Mouse (Mus musculus) hindbrain, embryonic 15.5 days (tissue): Measurements from ENCODE around the gene Stard3. TPM values are rescaled to one million over a fixed set of nuclear protein-coding genes. Genes with fewer than 3 reads are reported as not detected.
"Not testable (repeated sequence)": the region's sequence is repeated elsewhere in the genome, so short reads cannot be mapped to it uniquely, and the experiment has no call there.

ENCODE experiments used
- ATAC-seq: fragments of 200-750 bp; cut with Nextera tagmentation; 2 replicates; pipeline ENCODE4 v1.8.0; 2017; ENCODE audit warnings: low read depth, moderate number of reproducible peaks, moderate TSS enrichment; ENCODE audit not compliant: low FRiP score
- H3K27ac ChIP-seq: fragments of 300-500 bp; sonication (generic); replicated peaks from 2 replicates; pipeline ENCODE4 v1.5.1; 2015; ENCODE audit warnings: mild to moderate bottlenecking, inconsistent platforms
- H3K27me3 ChIP-seq: fragments of 300-500 bp; sonication (generic); 2 replicates; pipeline ENCODE4 v1.6.1; 2015; ENCODE audit warnings: control low read depth, inconsistent platforms
- H3K36me3 ChIP-seq: fragments of 300-500 bp; sonication (generic); 2 replicates; pipeline ENCODE4 v1.6.1; 2015; ENCODE audit warnings: control low read depth, inconsistent platforms
- H3K4me1 ChIP-seq: fragments of 300-500 bp; sonication (generic); replicated peaks from 2 replicates; pipeline ENCODE4 v1.6.1; 2015; ENCODE audit warnings: control low read depth, inconsistent platforms
- H3K4me2 ChIP-seq: fragments of 300-500 bp; sonication (generic); 2 replicates; pipeline ENCODE4 v1.6.1; 2015; ENCODE audit warnings: moderate library complexity, mild to moderate bottlenecking, inconsistent platforms
- H3K4me3 ChIP-seq: fragments of 300-500 bp; sonication (generic); 2 replicates; pipeline ENCODE4 v1.5.1; 2015; ENCODE audit warnings: mild to moderate bottlenecking, inconsistent platforms
- H3K9ac ChIP-seq: fragments of 300-500 bp; sonication (generic); 2 replicates; pipeline ENCODE4 v1.6.1; 2015; ENCODE audit warnings: inconsistent platforms
- H3K9me3 ChIP-seq: fragments of 300-500 bp; sonication (generic); 2 replicates; pipeline ENCODE4 v1.6.1; 2016; ENCODE audit warnings: control low read depth, inconsistent platforms
- WGBS: fragments of 180-500 bp; shearing (Covaris S2); methylation state at CpG from one replicate; pipeline ENCODE4 v1.1.7; 2015; 5-methylcytosine and 5-hydroxymethylcytosine counted together
- polyA plus RNA-seq: library from polyadenylated mRNA; unstranded; fragments of >200 nt; fragmentation: Nextera tagmentation; extraction: Ambion mirVana; gene quantifications from 2 replicates; pipeline ENCODE4 v1.2.1, GENCODE M21; 2015

Gene Stard3
- polyA plus RNA-seq, 1 experiment from 2014 or later, result 40.3 TPM

DNA sequence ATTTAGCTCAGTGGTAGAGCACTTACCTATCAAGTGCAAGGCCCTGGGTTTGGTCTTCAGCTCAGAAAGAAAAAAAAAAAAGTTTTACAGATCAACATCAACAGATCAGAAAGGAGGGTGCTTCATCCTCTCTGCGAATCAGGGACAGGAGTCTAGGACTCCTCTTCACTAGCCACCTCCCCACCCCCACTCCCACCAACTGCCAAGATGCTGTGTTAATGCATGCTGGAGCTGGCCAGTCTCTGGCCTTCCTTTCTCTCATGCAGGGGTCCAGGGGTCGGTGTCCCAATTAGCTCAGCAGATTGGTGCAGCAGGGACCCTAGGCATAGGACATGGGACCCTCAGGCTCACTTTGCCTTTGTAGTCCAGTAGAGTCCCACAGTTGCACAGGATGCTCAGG lies 12.4 kb downstream of the Stard3 start:
- 77% methylated on average over 2 of the region's 2 CpGs for whole genome bisulfite sequencing
- H3K9me3 ChIP-seq, result no peaks in the 10 kb centered on the region
- ATAC-seq, result no peak

DNA sequence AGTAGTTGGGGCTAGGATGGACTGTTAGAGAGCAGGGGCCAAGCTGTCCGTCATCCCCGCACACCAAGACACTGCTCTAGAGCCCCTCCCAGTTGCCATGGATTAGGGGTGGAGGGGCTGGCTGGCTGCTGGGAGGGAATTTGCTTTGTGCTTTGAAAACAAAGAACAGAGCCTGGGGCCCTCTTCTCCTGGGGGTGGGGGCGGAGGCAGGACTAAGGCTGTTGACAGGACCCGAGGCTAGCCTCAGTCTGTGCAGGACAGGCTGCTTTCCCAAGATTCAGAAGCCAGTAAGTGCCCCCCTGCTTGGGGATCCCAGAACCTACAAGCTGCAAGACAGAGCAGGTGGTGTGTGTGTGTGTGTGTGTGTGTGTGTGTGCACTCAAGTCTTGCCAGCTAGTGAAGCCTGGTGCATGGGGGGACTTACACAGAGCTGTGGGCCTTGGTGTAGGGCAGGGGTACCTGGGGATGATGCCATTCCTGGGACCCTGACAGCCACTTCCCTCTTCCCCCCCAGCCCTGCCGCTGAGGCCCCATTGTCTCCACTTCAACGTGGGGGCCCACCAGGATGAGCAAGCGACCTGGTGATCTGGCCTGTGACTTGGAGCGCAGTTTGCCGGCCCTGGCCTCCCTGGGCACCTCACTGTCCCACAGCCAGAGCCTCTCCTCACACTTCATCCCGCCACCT lies 13.5 kb downstream of the Stard3 start:
- WGBS, result 36% methylated on average over 9 of the region's 10 CpGs
- Histone ChIP-seq H3K27ac (no peak overlapping the region), H3K4me3 (no peak overlapping the region), H3K4me2 (peak overlapping the region; percentile 18; the same call in 1 of the 2 replicates), H3K4me1 (peaks cover 20% of the 10 kb centered on the region), H3K9ac (no peak overlapping the region), H3K36me3 (peaks cover 7% of the 10 kb centered on the region; the same call in 1 of the 2 replicates), H3K9me3 (no peaks in the 10 kb centered on the region), H3K27me3 (no peaks in the 10 kb centered on the region)
- 0 out of 2 replicates have a peak, but pooled peaks have one; percentile 65 for ATAC-seq

More for the DNA sequence above, 12.4 kb downstream of the Stard3 start:
- H3K4me3 ChIP-seq, result no peak overlapping the region
- no peak overlapping the region for H3K27ac ChIP-seq
- no peaks in the 10 kb centered on the region for H3K27me3 ChIP-seq
- H3K4me2 ChIP-seq, result no peak overlapping the region
- 0 out of 2 replicates have a peak, but pooled peaks cover 4% of the 10 kb centered on the region for H3K36me3 ChIP-seq
- peaks cover 20% of the 10 kb centered on the region for H3K4me1 ChIP-seq
- no peak overlapping the region for H3K9ac ChIP-seq

DNA sequence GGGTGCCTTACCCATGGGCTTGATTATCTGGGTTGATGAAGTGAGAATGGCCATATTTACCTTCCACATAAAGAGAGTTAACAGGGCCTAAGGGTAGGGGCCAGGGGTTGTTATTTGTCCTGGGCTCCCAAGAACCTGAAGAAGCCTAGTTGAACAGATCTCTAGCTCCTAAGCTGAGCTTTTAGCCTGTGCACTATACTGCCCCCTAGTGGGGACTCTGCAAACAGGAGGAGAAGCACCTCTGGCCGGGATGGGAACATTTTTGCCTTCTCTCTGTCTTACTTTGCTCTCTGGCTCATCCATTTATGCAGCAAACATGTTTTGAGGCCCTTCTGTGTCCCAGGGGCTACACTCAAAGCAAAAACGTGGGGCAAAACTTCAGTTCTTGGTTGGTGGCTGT lies 14.2 kb downstream of the Stard3 start:
- Histone ChIP-seq H3K27me3 (no peaks in the 10 kb centered on the region), H3K4me2 (no peak overlapping the region), H3K9ac (no peak overlapping the region), H3K4me1 (peaks cover 20% of the 10 kb centered on the region), H3K9me3 (no peaks in the 10 kb centered on the region), H3K36me3 (peaks cover 7% of the 10 kb centered on the region; the same call in 1 of the 2 replicates), H3K4me3 (no peak overlapping the region), H3K27ac (no peak overlapping the region)
- WGBS, result 7% methylated on average over 2 of the region's 2 CpGs
- no peak for ATAC-seq

DNA sequence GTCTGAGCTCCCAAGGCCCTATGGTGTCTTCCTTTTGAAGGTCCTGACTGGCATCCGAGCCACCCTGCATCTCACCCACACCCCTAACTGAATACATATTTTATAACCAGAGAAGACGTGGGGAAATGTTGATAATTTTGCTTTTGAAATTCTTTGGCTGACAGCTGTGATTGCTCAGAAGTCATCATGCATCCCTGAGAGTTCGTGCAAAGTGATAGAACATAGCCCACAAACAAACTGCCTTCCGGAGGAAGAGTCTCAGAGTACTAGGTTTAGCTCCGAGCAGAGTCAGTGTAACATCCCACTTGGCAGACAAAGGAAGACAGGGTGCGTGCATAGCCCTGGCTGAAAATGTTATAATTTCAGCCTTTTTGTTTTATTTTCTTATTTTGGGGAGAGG lies 15.1 kb downstream of the Stard3 start:
- H3K4me1 ChIP-seq, result peaks cover 20% of the 10 kb centered on the region

DNA sequence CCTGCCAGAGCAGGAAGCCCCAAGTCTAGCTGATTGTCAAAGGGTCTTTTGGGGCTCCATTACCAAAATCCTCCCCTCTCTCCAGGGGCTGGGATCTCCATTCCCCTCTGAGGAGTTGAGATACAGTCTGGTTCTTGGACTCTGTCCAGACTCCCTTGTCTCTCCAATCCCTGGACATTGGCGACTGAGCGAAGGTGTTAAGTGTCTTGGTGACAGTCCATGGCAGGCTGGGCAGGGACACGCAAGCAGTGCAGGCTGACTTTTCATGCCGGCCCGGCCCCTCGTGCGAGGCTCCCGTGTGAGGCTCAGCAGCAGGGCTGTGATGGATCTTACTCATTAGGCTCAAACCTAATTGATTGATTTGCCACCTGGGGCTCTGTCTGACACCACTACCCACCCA lies 16.1 kb downstream of the Stard3 start:
- peaks cover 20% of the 10 kb centered on the region for H3K4me1 ChIP-seq
- H3K27ac ChIP-seq, result no peak overlapping the region
- H3K9me3 ChIP-seq, result no peaks in the 10 kb centered on the region
- no peaks in the 10 kb centered on the region for H3K27me3 ChIP-seq
- WGBS, result 64% methylated on average over 8 of the region's 8 CpGs
- no peak overlapping the region for H3K4me3 ChIP-seq
- H3K36me3 ChIP-seq, result peaks cover 11% of the 10 kb centered on the region; the same call in 1 of the 2 replicates
- ATAC-seq, result no peak
- H3K9ac ChIP-seq, result no peak overlapping the region
- H3K4me2 ChIP-seq, result no peak overlapping the region

More for the DNA sequence above, 15.1 kb downstream of the Stard3 start:
- 90% methylated on average over 6 of the region's 6 CpGs for WGBS
- Histone ChIP-seq H3K4me3 (no peak overlapping the region), H3K27me3 (no peaks in the 10 kb centered on the region), H3K27ac (no peak overlapping the region), H3K9me3 (no peaks in the 10 kb centered on the region), H3K4me2 (no peak overlapping the region), H3K36me3 (peaks cover 7% of the 10 kb centered on the region; the same call in 1 of the 2 replicates), H3K9ac (no peak overlapping the region)
- ATAC-seq, result no peak

DNA sequence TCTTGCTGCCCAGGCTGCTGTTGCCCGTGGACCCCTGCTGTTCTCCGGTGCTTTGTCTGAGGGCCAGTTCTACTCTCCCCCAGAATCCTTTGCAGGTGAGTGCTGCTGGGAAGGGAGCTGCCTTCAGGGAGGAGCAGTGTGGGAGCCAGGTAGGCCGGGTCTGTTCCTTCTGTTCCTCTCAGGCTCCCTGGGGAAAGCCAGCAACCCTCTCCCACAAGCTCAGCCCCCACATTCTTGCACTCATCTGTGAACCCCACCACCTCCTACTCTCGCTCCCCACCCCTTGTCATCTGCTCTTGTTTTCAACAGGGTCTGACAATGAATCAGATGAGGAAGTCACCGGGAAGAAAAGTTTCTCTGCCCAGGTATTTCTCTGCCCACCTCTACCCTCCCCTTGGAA lies 18.6 kb downstream of the Stard3 start:
- Histone ChIP-seq H3K9me3 (no peaks in the 10 kb centered on the region), H3K4me2 (no peak overlapping the region), H3K9ac (no peak overlapping the region), H3K36me3 (peaks cover 15% of the 10 kb centered on the region; the same call in 1 of the 2 replicates), H3K27me3 (no peaks in the 10 kb centered on the region), H3K4me3 (no peak overlapping the region), H3K4me1 (peaks cover 10% of the 10 kb centered on the region), H3K27ac (no peak overlapping the region)
- no peak for ATAC-seq
- WGBS, result 73% methylated on average over 5 of the region's 5 CpGs

DNA sequence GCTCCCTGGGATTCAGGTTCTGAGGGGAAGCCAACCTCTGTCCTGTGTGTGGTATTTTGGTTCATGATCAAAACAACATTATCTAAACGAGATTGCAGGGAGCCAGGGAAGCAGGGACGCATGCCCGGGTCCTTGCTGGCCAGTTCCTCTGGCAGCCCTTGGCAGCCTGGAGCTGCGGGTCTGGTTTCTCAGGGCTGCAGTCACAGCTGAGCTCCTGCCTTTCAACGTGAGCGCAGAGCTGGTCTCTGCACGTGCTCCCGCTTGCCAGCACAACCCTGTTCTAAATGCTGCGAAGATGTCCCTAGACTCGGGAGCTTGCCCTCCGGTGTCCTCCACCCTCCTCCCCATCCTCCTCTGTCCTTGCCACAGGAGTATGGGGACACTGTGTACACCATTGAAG lies 19.6 kb downstream of the Stard3 start:
- Histone ChIP-seq H3K27ac (no peak overlapping the region), H3K4me3 (no peak overlapping the region), H3K4me2 (no peak overlapping the region), H3K9ac (no peak overlapping the region), H3K27me3 (no peaks in the 10 kb centered on the region), H3K36me3 (peaks cover 15% of the 10 kb centered on the region; the same call in 1 of the 2 replicates), H3K9me3 (no peaks in the 10 kb centered on the region), H3K4me1 (0 out of 2 replicates have a peak, but pooled peaks cover under 1% of the 10 kb centered on the region)
- 84% methylated on average over 11 of the region's 11 CpGs for WGBS
- 0 out of 2 replicates have a peak, but pooled peaks have one; percentile 30 for ATAC-seq

DNA sequence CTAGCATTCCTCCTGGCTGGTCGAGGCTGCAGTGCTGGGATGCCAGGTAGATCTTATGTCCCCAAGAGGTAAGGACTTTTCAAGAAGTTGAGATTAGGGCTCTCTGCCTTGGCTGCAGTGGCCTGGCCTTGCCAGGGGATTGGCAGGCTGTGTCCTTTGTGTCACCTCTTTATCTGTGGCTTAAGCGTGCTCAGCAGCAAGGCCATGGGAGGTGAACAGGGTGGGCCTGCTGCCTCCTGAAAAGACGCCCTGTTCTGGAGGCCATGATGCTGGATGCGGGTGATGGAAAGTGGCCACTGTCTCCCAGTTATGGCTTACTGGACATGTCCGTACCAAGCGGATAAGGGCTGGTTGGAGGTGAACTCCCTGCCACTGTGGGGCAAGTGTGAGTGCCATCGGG lies 21.2 kb downstream of the Stard3 start:
- Histone ChIP-seq H3K4me1 (no peaks in the 10 kb centered on the region), H3K4me3 (no peak overlapping the region), H3K9me3 (no peaks in the 10 kb centered on the region), H3K4me2 (no peak overlapping the region), H3K27ac (no peak overlapping the region), H3K9ac (no peak overlapping the region), H3K36me3 (peaks cover 15% of the 10 kb centered on the region; the same call in 1 of the 2 replicates), H3K27me3 (no peaks in the 10 kb centered on the region; the same call in 1 of the 2 replicates)
- WGBS, result 92% methylated on average over 7 of the region's 7 CpGs
- ATAC-seq, result no peak

DNA sequence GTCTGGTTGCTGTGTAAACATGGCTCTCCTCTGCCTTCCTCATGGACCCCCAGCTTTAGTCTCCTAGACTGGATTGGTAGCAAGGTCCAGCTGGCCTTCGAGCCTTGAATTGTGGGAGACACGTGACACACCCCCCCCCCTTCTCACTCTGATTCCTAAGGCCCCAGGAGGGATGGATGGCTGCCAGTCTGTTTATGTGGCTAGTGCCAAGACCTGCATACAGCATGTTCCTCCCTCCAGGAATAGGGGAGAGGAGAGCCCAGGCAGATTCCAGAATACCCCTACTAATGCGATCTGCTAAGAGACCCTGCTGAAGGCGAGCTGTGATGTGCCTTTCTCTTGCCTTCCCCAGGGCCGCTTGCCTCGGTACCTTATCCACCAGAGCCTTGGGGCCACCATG lies 21.9 kb downstream of the Stard3 start:
- WGBS, result 67% methylated on average over 6 of the region's 6 CpGs
- Histone ChIP-seq H3K27ac (no peak overlapping the region), H3K9ac (no peak overlapping the region), H3K9me3 (no peaks in the 10 kb centered on the region), H3K27me3 (peaks cover under 1% of the 10 kb centered on the region; the same call in 1 of the 2 replicates), H3K36me3 (peaks cover 13% of the 10 kb centered on the region; the same call in 1 of the 2 replicates), H3K4me3 (no peak overlapping the region), H3K4me1 (no peaks in the 10 kb centered on the region), H3K4me2 (no peak overlapping the region)
- no peak for ATAC-seq

DNA sequence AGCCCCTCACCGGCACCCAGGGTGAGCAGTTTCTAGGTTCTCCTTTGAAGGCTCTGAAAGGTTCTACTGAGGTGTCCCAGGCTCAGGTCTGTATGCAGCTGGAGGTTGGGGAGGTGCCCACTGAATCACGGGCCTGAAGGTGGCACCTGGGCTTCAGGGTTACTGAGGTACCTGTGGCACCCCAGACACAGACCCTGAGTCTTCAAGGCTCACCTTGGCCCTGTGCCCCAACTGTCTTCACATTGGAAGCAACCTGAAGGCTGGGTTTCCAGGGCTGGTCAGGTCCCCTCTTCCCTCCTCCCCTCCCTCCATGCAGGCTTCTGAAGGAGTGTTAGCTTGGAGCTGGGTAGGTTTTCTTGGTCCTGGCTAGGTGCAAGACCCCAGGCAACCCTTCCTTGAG lies 23.5 kb downstream of the Stard3 start:
- Histone ChIP-seq H3K9ac (no peak overlapping the region), H3K4me3 (no peak overlapping the region), H3K4me1 (0 out of 2 replicates have a peak, but pooled peaks cover under 1% of the 10 kb centered on the region), H3K36me3 (peaks cover 8% of the 10 kb centered on the region; the same call in 1 of the 2 replicates), H3K27me3 (peaks cover 3% of the 10 kb centered on the region; the same call in 1 of the 2 replicates), H3K9me3 (no peaks in the 10 kb centered on the region), H3K4me2 (no peak overlapping the region), H3K27ac (no peak overlapping the region)
- ATAC-seq, result no peak
- 95% methylated on average over 2 of the region's 2 CpGs for WGBS

DNA sequence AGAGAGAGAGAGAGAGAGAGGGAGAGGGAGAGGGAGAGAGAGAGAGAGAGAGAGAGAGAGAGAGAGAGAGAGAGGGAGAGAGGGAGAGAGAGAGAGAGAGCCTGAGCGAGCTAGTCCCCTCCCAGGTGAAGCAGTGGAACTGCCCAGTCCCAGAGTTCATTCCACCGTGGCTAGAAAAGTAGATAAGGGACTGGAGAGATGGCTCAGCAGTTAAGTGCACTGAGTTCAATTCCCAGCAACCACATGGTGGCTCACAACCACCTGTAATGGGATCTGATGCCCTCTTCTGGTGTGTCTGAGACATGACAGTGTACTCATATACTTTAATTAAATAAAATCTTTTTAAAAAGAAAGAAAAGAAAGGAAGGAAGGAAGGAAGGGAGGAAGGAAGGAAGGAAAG lies 24.2 kb downstream of the Stard3 start:
- ATAC-seq, H3K36me3 ChIP-seq, H3K4me2 ChIP-seq, H3K4me1 ChIP-seq, H3K9me3 ChIP-seq, H3K4me3 ChIP-seq, H3K9ac ChIP-seq, H3K27ac ChIP-seq: not testable (repeated sequence)
- H3K27me3 ChIP-seq, result peaks cover 11% of the 10 kb centered on the region
- 60% methylated on average over 2 of the region's 2 CpGs for WGBS

DNA sequence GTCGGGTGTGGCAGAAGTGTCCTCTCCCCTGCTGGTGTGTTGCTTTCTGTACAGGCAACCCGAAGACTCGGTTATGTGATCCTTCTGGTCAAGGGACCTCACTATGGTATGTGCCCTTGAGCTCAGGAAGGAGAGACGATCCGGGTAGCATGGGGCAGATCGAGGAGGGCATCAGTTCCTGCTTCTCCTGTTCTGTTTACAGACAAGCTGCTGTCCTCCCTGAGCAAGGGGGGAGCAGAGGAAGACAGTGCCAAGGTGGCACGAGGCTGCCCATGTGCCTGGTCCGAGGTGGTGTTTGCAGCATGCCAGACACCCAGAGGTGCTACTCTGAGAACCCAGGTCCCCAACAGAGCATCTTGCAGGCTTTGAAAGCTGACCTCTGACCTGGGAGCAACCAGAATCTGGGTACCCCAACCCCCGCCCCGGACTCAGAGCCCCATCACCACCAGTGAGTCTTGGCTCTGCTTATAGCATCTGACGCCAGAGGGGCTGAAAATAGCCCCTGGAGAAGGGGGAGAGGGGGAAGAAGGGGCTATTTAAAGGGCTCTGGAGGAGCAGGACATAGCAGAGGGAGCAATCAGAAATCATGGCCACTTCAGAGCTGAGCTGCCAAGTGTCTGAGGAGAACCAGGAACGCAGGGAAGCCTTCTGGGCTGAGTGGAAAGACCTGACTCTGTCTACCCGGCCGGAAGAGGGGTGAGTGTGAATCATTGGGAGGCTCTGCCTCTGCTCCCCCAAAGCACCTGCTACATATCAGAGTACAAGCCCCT lies 25.3 kb downstream of the Stard3 start, which contains the start of gene Tcap:
Gene Tcap, plus strand, starts transcription at position 551 of the 770 bp plus-strand sequence.
- ATAC-seq, result no peak
- Histone ChIP-seq H3K4me3 (no peak within 1 kb of the TSS), H3K36me3 (peaks cover 7% of the 10 kb centered on the region; the same call in 1 of the 2 replicates), H3K27ac (no peak within 1 kb of the TSS), H3K4me2 (no peak within 1 kb of the TSS), H3K27me3 (peaks cover 19% of the 10 kb centered on the region), H3K9ac (no peak within 1 kb of the TSS), H3K9me3 (no peaks in the 10 kb centered on the region), H3K4me1 (0 out of 2 replicates have a peak, but pooled peaks cover 3% of the 10 kb centered on the region)
- 70% methylated on average over 14 of the region's 14 CpGs for WGBS
